Mouse (Mus musculus): ENCODE measurements around the gene Itgad. TPM values are rescaled to one million over a fixed set of nuclear protein-coding genes. Genes with fewer than 3 reads are reported as not detected.

The Itgad gene
- polyA plus RNA-seq, 1 experiment from 2014 or later = not detected

DNA sequence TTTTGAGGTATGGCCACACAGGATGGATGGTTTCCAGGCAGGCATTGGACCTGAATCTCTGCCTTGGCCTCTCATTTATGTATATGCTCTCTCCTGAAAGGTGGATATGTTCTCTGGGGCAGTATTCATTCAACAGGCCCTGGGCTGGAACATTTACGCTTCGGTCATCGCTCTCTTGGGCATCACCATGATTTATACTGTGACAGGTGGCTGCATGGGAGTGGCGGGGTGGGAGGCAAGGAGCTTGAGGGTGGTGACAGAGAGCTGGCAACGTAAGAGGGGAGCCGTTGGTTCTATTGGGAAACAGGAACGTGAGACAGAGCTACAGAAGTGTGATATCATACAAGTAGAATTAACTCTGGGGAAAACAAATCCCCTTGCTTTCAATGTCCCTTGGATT lies 113.6 kb downstream of the Itgad start:
- ATAC-seq (ENCODE audit: insufficient number of reproducible peaks, low FRiP score, low TSS enrichment, low read depth) = no peak
- H3K27ac ChIP-seq = no peak overlapping the region
- H3K4me2 ChIP-seq = no peak overlapping the region
- no peak overlapping the region for H3K4me3 ChIP-seq
- H3K9ac ChIP-seq = no peak overlapping the region
- peaks cover 27% of the 10 kb centered on the region for H3K36me3 ChIP-seq
- H3K4me1 ChIP-seq = no peaks in the 10 kb centered on the region
- WGBS = 81% methylated on average over 7 of the region's 7 CpGs
- no peaks in the 10 kb centered on the region for H3K27me3 ChIP-seq
- no peaks in the 10 kb centered on the region for H3K9me3 ChIP-seq

DNA sequence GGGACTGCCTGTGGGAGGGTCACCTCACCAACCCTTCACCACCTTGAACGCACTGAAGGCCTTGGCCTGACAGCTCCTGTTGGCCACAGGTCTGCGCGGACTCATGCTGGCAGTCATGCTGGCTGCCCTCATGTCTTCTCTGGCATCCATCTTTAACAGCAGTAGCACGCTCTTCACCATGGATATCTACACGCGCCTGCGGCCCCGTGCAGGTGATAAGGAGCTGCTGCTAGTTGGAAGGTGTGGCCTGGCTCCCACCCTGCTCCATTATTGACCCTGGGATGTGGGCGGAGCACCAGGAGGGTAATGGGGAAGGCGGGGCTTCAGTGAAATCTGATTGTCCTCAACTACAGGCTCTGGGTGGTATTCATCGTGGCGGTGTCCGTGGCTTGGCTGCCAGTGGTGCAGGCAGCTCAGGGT lies 116.3 kb downstream of the Itgad start:
- Histone ChIP-seq H3K9ac (no peak overlapping the region), H3K9me3 (no peaks in the 10 kb centered on the region), H3K4me1 (no peaks in the 10 kb centered on the region), H3K27me3 (no peaks in the 10 kb centered on the region), H3K4me2 (no peak overlapping the region), H3K4me3 (no peak overlapping the region), H3K36me3 (peaks cover 53% of the 10 kb centered on the region), H3K27ac (no peak overlapping the region)
- no peak for ATAC-seq (ENCODE audit: insufficient number of reproducible peaks, low FRiP score, low TSS enrichment, low read depth)
- 58% methylated on average over 13 of the region's 13 CpGs for WGBS

DNA sequence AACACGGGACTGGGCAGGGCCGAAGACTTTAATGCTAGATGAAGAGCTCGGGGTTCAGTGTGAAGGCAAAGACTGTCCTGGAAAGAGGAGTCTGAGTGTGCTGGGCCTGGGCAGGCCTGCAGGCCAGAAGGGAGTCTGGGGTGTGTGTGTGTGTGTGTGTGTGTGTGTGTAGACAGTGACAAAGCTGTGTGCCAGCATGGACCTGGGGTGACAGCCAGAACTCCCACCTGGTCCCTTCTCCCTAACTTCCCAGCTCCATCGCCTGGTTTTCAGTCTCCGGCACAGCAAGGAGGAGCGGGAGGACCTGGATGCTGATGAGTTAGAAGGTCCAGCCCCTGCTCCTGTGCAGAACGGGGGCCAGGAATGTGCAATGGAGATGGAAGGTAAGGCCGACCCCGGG lies 117.3 kb downstream of the Itgad start:
- Histone ChIP-seq H3K27ac (no peak overlapping the region), H3K9ac (no peak overlapping the region), H3K4me2 (no peak overlapping the region), H3K4me3 (no peak overlapping the region), H3K36me3 (peaks cover 64% of the 10 kb centered on the region), H3K4me1 (no peaks in the 10 kb centered on the region), H3K27me3 (no peaks in the 10 kb centered on the region), H3K9me3 (no peaks in the 10 kb centered on the region)
- no peak for ATAC-seq (ENCODE audit: insufficient number of reproducible peaks, low FRiP score, low TSS enrichment, low read depth)
- WGBS = 94% methylated on average over 9 of the region's 9 CpGs

Other genes starting within 250 kb of the Itgad start
- gene Kat8, start 241.9 kb upstream of the Itgad start, polyA plus RNA-seq (2015; fragmentation: Nextera tagmentation; extraction: Ambion mirVana) = 37.8 and 38.7 TPM in 2 replicates
- 11.5 and 14.2 TPM in 2 replicates for gene Prss8, start 224.3 kb upstream of the Itgad start, polyA plus RNA-seq (2015; fragmentation: Nextera tagmentation; extraction: Ambion mirVana)
- gene Prss36, start 207.7 kb upstream of the Itgad start, polyA plus RNA-seq (2015; fragmentation: Nextera tagmentation; extraction: Ambion mirVana) = 11.6 and 12.9 TPM in 2 replicates
- 339 and 390 TPM in 2 replicates for gene Fus, start 186.9 kb upstream of the Itgad start, polyA plus RNA-seq (2015; fragmentation: Nextera tagmentation; extraction: Ambion mirVana)
- 150 and 154 TPM in 2 replicates for gene Pycard, start 160.5 kb upstream of the Itgad start, polyA plus RNA-seq (2015; fragmentation: Nextera tagmentation; extraction: Ambion mirVana)
- gene Trim72, start 150.4 kb upstream of the Itgad start, polyA plus RNA-seq (2015; fragmentation: Nextera tagmentation; extraction: Ambion mirVana) = 3.1 and 8.4 TPM in 2 replicates
- gene Itgam, start 91.7 kb upstream of the Itgad start, polyA plus RNA-seq (2015; fragmentation: Nextera tagmentation; extraction: Ambion mirVana) = 2.1 and 2.3 TPM in 2 replicates
- not detected in 2 replicates for gene Gm49368, start 91.7 kb upstream of the Itgad start, polyA plus RNA-seq (2015; fragmentation: Nextera tagmentation; extraction: Ambion mirVana)
- 0.10 TPM in 2 replicates for gene Itgax, start 24.8 kb upstream of the Itgad start, polyA plus RNA-seq (2015; fragmentation: Nextera tagmentation; extraction: Ambion mirVana)
- 39.0 and 132 TPM in 2 replicates for gene Cox6a2, start 52.0 kb downstream of the Itgad start, polyA plus RNA-seq (2015; fragmentation: Nextera tagmentation; extraction: Ambion mirVana)
- gene Armc5, start 83.0 kb downstream of the Itgad start, polyA plus RNA-seq (2015; fragmentation: Nextera tagmentation; extraction: Ambion mirVana) = 16.8 and 18.4 TPM in 2 replicates
- 7.4 and 9.1 TPM in 2 replicates for gene 9130023H24Rik, start 83.7 kb downstream of the Itgad start, polyA plus RNA-seq (2015; fragmentation: Nextera tagmentation; extraction: Ambion mirVana)
- 58.2 and 72.5 TPM in 2 replicates for gene Tgfb1i1, start 92.4 kb downstream of the Itgad start, polyA plus RNA-seq (2015; fragmentation: Nextera tagmentation; extraction: Ambion mirVana)
- gene Slc5a2, start 111.3 kb downstream of the Itgad start, polyA plus RNA-seq (2015; fragmentation: Nextera tagmentation; extraction: Ambion mirVana) = not detected in 2 replicates
- gene BC017158, start 143.8 kb downstream of the Itgad start, polyA plus RNA-seq (2015; fragmentation: Nextera tagmentation; extraction: Ambion mirVana) = 25.2 and 26.3 TPM in 2 replicates

Data from limb, embryonic 15.5 days (tissue).